Mouse (Mus musculus): ENCODE measurements at regions not wholly inside any gene's neighbourhood (a gene's known extent, or its start where the extent isn't known, plus 50 kb on each side); places are given as distances from the start of the nearest gene placed in this dataset.

GRCm38 (mm10) chr1:185619011-185619410 is 164.4 kb downstream of the Slc30a10 start:
- no peak for DNase-seq

- no peak for DNase-seq
These were observed 173.8 kb downstream of the Slc30a10 start for GRCm38 (mm10) chr1:185628401-185628800.

GRCm38 (mm10) chr1:185629976-185630375 is 175.3 kb downstream of the Slc30a10 start:
- DNase-seq = no peak

- no peak for DNase-seq
These were observed 184.0 kb downstream of the Slc30a10 start for GRCm38 (mm10) chr1:185638631-185639030.

- DNase-seq = no peak
These were observed 184.8 kb downstream of the Slc30a10 start for GRCm38 (mm10) chr1:185639486-185639885.

GRCm38 (mm10) chr1:185644026-185644425 is 189.4 kb downstream of the Slc30a10 start:
- DNase-seq = no peak

GRCm38 (mm10) chr1:185648128-185648527 is 193.5 kb downstream of the Slc30a10 start:
- DNase-seq = no peak

GRCm38 (mm10) chr1:185648926-185649325 is 194.3 kb downstream of the Slc30a10 start:
- no peak for DNase-seq

GRCm38 (mm10) chr1:185650926-185651325 is 196.3 kb downstream of the Slc30a10 start:
- no peak for DNase-seq

- no peak for DNase-seq
These were observed 200.4 kb downstream of the Slc30a10 start for GRCm38 (mm10) chr1:185655021-185655420.

GRCm38 (mm10) chr1:185655461-185655860 is 200.8 kb downstream of the Slc30a10 start:
- DNase-seq = no peak

GRCm38 (mm10) chr1:185657286-185657685 is 202.6 kb downstream of the Slc30a10 start:
- DNase-seq = no peak

- no peak for DNase-seq
These were observed 204.8 kb downstream of the Slc30a10 start for GRCm38 (mm10) chr1:185659476-185659875.

GRCm38 (mm10) chr1:185662336-185662735 is 207.7 kb downstream of the Slc30a10 start:
- DNase-seq = no peak

- no peak for DNase-seq
These were observed 215.5 kb downstream of the Slc30a10 start for GRCm38 (mm10) chr1:185670029-185670741.

- DNase-seq = no peak
These were observed 218.3 kb downstream of the Slc30a10 start for GRCm38 (mm10) chr1:185672940-185673339.

GRCm38 (mm10) chr1:185675674-185676420 is 221.2 kb downstream of the Slc30a10 start:
- no peak for DNase-seq

GRCm38 (mm10) chr1:185681610-185682457 is 227.2 kb downstream of the Slc30a10 start:
- peak; percentile 76 for DNase-seq

- no peak for DNase-seq
These were observed 227.8 kb downstream of the Slc30a10 start for GRCm38 (mm10) chr1:185682458-185682750.

- no peak for DNase-seq
These were observed 230.0 kb downstream of the Slc30a10 start for GRCm38 (mm10) chr1:185684638-185685037.

- DNase-seq = no peak
These were observed 233.9 kb downstream of the Slc30a10 start for GRCm38 (mm10) chr1:185688506-185688905.

- DNase-seq = no peak
These were observed 240.7 kb downstream of the Slc30a10 start for GRCm38 (mm10) chr1:185695394-185695793.

GRCm38 (mm10) chr1:185699758-185700157 is 245.1 kb downstream of the Slc30a10 start:
- DNase-seq = no peak

All from right cerebral cortex, adult 18-20 months (tissue).